Mouse (Mus musculus): ENCODE results near the gene Rfc2.

The Rfc2 gene

GRCm38 (mm10) chr5:134606314-134606713 is 25.1 kb downstream of the Rfc2 start:
- DNase-seq (ENCODE audit: extremely low read depth, low read depth, low spot score): no peak

- DNase-seq (ENCODE audit: extremely low read depth, low read depth, low spot score): no peak
Measured at GRCm38 (mm10) chr5:134607121-134607520, 26.0 kb downstream of the Rfc2 start.

- no peak for DNase-seq (ENCODE audit: extremely low read depth, low read depth, low spot score)
Measured at GRCm38 (mm10) chr5:134609916-134610643, 28.9 kb downstream of the Rfc2 start.

GRCm38 (mm10) chr5:134611810-134612521 is 30.8 kb downstream of the Rfc2 start:
- DNase-seq (ENCODE audit: extremely low read depth, low read depth, low spot score): no peak

- DNase-seq (ENCODE audit: extremely low read depth, low read depth, low spot score): no peak
Measured at GRCm38 (mm10) chr5:134613727-134614126, 32.6 kb downstream of the Rfc2 start.

GRCm38 (mm10) chr5:134614296-134614695 is 33.1 kb downstream of the Rfc2 start:
- DNase-seq (ENCODE audit: extremely low read depth, low read depth, low spot score): no peak

GRCm38 (mm10) chr5:134614802-134615201 is 33.6 kb downstream of the Rfc2 start, which contains the start of gene Lat2:
Gene Lat2 (minus strand): TSS chr5:134615025.
- no peak for DNase-seq (ENCODE audit: extremely low read depth, low read depth, low spot score)

GRCm38 (mm10) chr5:134615380-134615779 is 34.2 kb downstream of the Rfc2 start:
- no peak for DNase-seq (ENCODE audit: extremely low read depth, low read depth, low spot score)

GRCm38 (mm10) chr5:134615780-134616179 is 34.6 kb downstream of the Rfc2 start:
- DNase-seq (ENCODE audit: extremely low read depth, low read depth, low spot score): no peak

GRCm38 (mm10) chr5:134617071-134617470 is 35.9 kb downstream of the Rfc2 start:
- DNase-seq (ENCODE audit: extremely low read depth, low read depth, low spot score): no peak

- DNase-seq (ENCODE audit: extremely low read depth, low read depth, low spot score): no peak
Measured at GRCm38 (mm10) chr5:134620457-134620856, 39.3 kb downstream of the Rfc2 start.

GRCm38 (mm10) chr5:134621099-134621640 is 40.0 kb downstream of the Rfc2 start:
- DNase-seq (ENCODE audit: extremely low read depth, low read depth, low spot score): no peak

- DNase-seq (ENCODE audit: extremely low read depth, low read depth, low spot score): no peak
Measured at GRCm38 (mm10) chr5:134622069-134622468, 40.9 kb downstream of the Rfc2 start.

GRCm38 (mm10) chr5:134629508-134629907 is 48.3 kb downstream of the Rfc2 start:
- no peak for DNase-seq (ENCODE audit: extremely low read depth, low read depth, low spot score)

- no peak for DNase-seq (ENCODE audit: extremely low read depth, low read depth, low spot score)
Measured at GRCm38 (mm10) chr5:134630835-134631234, 49.7 kb downstream of the Rfc2 start.

GRCm38 (mm10) chr5:134632841-134633240 is 51.7 kb downstream of the Rfc2 start:
- no peak for DNase-seq (ENCODE audit: extremely low read depth, low read depth, low spot score)

GRCm38 (mm10) chr5:134637820-134638367 is 56.7 kb downstream of the Rfc2 start:
- DNase-seq (ENCODE audit: extremely low read depth, low read depth, low spot score): no peak

- DNase-seq (ENCODE audit: extremely low read depth, low read depth, low spot score): no peak
Measured at GRCm38 (mm10) chr5:134638461-134639268, 57.5 kb downstream of the Rfc2 start.

GRCm38 (mm10) chr5:134639269-134639682 is 58.1 kb downstream of the Rfc2 start, which contains the start of gene Eif4h:
Gene Eif4h (minus strand): TSS chr5:134639490.
- peak; percentile 40 for DNase-seq (ENCODE audit: extremely low read depth, low read depth, low spot score)

GRCm38 (mm10) chr5:134640371-134640770 is 59.2 kb downstream of the Rfc2 start:
- no peak for DNase-seq (ENCODE audit: extremely low read depth, low read depth, low spot score)

GRCm38 (mm10) chr5:134644121-134644520 is 63.0 kb downstream of the Rfc2 start:
- no peak for DNase-seq (ENCODE audit: extremely low read depth, low read depth, low spot score)

Data from fat pad, adult 2 months (tissue).